Mouse (Mus musculus) embryonic stem cell, embryonic (primary cell): ENCODE data around the gene Prrg4.

ENCODE experiments used
- CTCF ChIA-PET, 4 experiments: fragments of 300-600 bp in 2 of 4; fragments of 350-600 bp in 2 of 4; sonication (Branson Sonifier 250); formaldehyde crosslinking; loops; one replicate each; lab custom pipeline; 2022; ENCODE audit warnings: inconsistent platforms in 2 of 4; lab: Charles Lee
- POLR2A ChIA-PET, 4 experiments: fragments of 300-600 bp in 2 of 4; fragments of 350-600 bp in 2 of 4; sonication (Branson Sonifier 250); formaldehyde crosslinking; loops; one replicate each; lab custom pipeline; 2022; ENCODE audit warnings: antibody characterized with exemption in 4 of 4, inconsistent platforms in 1 of 4; lab: Charles Lee

The Prrg4 gene

GRCm38 (mm10) chr2:104815561-104816370 is 33.9 kb downstream of the Prrg4 start:
- CTCF ChIA-PET, result interaction anchor here in 1 of 4 experiments (0.8 kb wide), 1 partner anchor 81 kb away, joined by 3 read pairs; no protein-coding TSS in a partner anchor
- POLR2A ChIA-PET, result interaction anchor here (0.9 to 4.7 kb wide), 27 partner anchors 8 to 234 kb away, joined by 3 to 16 read pairs (median 4); partner anchors contain the start of genes Prrg4 (in 2 of the 4), Ccdc73 (in 1 of the 4), Cstf3 (in 1 of the 4) and Depdc7 (in 1 of the 4)

- POLR2A ChIA-PET, result interaction anchor here (0.6 to 4.7 kb wide), 16 partner anchors 8 to 235 kb away, joined by 3 to 16 read pairs (median 4); partner anchors contain the start of genes Ccdc73 (in 1 of the 4), Cstf3 (in 1 of the 4), Depdc7 (in 1 of the 4) and Prrg4 (in 1 of the 4)
- CTCF ChIA-PET, result no interaction called here
Measured at GRCm38 (mm10) chr2:104814181-104814951, 35.3 kb downstream of the Prrg4 start.

- CTCF ChIA-PET, result interaction anchor here in 1 of 4 experiments (1.1 kb wide), 1 partner anchor 42 kb away, joined by 3 read pairs; no protein-coding TSS in a partner anchor
- POLR2A ChIA-PET, result interaction anchor here in 2 of 4 experiments (0.6 to 2.8 kb wide), 6 partner anchors 10 to 93 kb away, joined by 3 to 15 read pairs (median 4); partner anchors contain the start of gene Tcp11l1 (in 1 of the 2)
Measured at GRCm38 (mm10) chr2:104805435-104805834, 44.2 kb downstream of the Prrg4 start.
